Mouse (Mus musculus) lung, embryonic 14.5 days (tissue): Measurements from ENCODE around the gene Troap. TPM values are rescaled to one million over a fixed set of nuclear protein-coding genes. Genes with fewer than 3 reads are reported as not detected.

Source experiments
- ATAC-seq: fragments of 200-750 bp; cut with Nextera tagmentation; 2 replicates; pipeline ENCODE4 v1.8.0; 2017; ENCODE audit warnings: mild to moderate bottlenecking, moderate TSS enrichment, moderate library complexity; ENCODE audit not compliant: insufficient read depth
- DNase-seq: peaks from one replicate; pipeline ENCODE4 v3.0.0-alpha.2; 2015
- H3K27ac ChIP-seq: fragments of 300-500 bp; sonication (generic); 2 replicates; pipeline ENCODE4 v1.5.1; 2014; ENCODE audit warnings: low read depth, mild to moderate bottlenecking, moderate library complexity
- H3K27me3 ChIP-seq: fragments of 300-500 bp; sonication (generic); 2 replicates; pipeline ENCODE4 v1.6.1; 2014; ENCODE audit warnings: low read length, control low read depth; ENCODE audit not compliant: insufficient read depth
- H3K36me3 ChIP-seq: fragments of 300-500 bp; sonication (generic); 2 replicates; pipeline ENCODE4 v1.6.1; 2014; ENCODE audit warnings: control low read depth; ENCODE audit not compliant: insufficient read depth
- H3K4me1 ChIP-seq: fragments of 300-500 bp; sonication (generic); 2 replicates; pipeline ENCODE4 v1.6.1; 2014; ENCODE audit warnings: antibody characterized with exemption, control low read depth; ENCODE audit not compliant: insufficient read depth
- H3K4me2 ChIP-seq: fragments of 300-500 bp; sonication (generic); 2 replicates; pipeline ENCODE4 v1.6.1; 2014; ENCODE audit warnings: mild to moderate bottlenecking
- H3K4me3 ChIP-seq: fragments of 300-500 bp; sonication (generic); 2 replicates; pipeline ENCODE4 v1.5.1; 2014; ENCODE audit warnings: low read depth, low read length
- H3K9ac ChIP-seq: fragments of 300-500 bp; sonication (generic); 2 replicates; pipeline ENCODE4 v1.6.1; 2014
- H3K9me3 ChIP-seq: fragments of 300-500 bp; sonication (generic); 2 replicates; pipeline ENCODE4 v1.6.1; 2016; ENCODE audit warnings: low read depth, low read length, control low read depth
- CTCF ChIP-seq: IDR thresholded peaks from 2 replicates; pipeline ENCODE4 v1.5.1; 2016; ENCODE audit warnings: antibody characterized with exemption, low read depth
- WGBS: fragments of 180-500 bp; shearing (Covaris S2); extraction: QIAGEN DNeasy Blood & Tissue Kit; methylation state at CpG from one replicate; pipeline ENCODE4 v1.1.7; 2014; 5-methylcytosine and 5-hydroxymethylcytosine counted together
- polyA plus RNA-seq: library from polyadenylated mRNA; unstranded; fragments of >200 nt; fragmentation: Nextera tagmentation; extraction: Ambion mirVana; gene quantifications from 2 replicates; pipeline ENCODE4 v1.2.1, GENCODE M21; 2014

The Troap gene
- polyA plus RNA-seq, 1 experiment from 2014 or later: 35.1 TPM

DNA sequence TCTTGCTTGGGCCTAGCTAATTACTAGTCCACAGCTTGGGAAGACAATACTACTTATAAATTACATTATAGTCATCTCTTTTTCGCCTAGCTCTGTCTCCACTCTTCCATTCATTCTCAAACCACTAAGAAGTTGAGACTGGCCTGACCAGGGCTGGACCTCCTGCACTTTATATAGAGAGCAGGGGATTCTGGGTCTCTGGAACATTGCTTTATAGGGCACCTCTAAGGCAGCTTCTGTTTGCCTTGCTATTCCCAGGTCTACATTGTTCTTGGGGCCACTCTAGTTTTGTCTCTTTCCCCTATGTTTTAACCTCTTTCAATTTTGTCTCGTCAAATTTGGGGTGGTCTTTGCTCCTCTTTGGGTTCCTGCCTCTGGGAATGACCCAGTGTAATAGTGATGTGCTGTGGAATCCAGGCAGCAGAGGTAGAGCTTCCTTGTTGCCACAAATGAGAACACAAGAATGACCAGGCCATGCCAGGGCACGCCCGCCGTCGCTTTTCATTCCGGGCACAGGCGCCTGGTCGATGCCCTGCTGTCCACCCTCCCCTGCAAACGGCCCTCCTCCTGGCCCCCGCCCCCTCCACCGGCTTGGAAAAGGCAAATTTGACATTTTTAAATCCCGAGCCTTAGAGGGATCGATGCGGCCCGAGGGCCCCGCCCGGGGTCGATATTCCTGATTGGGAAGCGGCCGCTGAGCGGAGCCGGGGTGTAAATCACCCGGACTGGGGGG is 21.9 kb downstream of the Troap start:
- 3% methylated on average over 24 of the region's 24 CpGs for WGBS
- H3K27me3 ChIP-seq: peaks cover 83% of the 10 kb centered on the region
- peak overlapping the region; percentile 37 for H3K4me3 ChIP-seq
- no peaks in the 10 kb centered on the region for H3K9me3 ChIP-seq
- no peaks in the 10 kb centered on the region for H3K36me3 ChIP-seq
- no peak for TF ChIP-seq CTCF
- no peak for ATAC-seq
- no peak for DNase-seq
- H3K9ac ChIP-seq: peak overlapping the region; percentile 34
- no peak overlapping the region for H3K27ac ChIP-seq
- H3K4me2 ChIP-seq: peak overlapping the region; percentile 67
- H3K4me1 ChIP-seq: peaks cover 3% of the 10 kb centered on the region; the same call in 1 of the 2 replicates

DNA sequence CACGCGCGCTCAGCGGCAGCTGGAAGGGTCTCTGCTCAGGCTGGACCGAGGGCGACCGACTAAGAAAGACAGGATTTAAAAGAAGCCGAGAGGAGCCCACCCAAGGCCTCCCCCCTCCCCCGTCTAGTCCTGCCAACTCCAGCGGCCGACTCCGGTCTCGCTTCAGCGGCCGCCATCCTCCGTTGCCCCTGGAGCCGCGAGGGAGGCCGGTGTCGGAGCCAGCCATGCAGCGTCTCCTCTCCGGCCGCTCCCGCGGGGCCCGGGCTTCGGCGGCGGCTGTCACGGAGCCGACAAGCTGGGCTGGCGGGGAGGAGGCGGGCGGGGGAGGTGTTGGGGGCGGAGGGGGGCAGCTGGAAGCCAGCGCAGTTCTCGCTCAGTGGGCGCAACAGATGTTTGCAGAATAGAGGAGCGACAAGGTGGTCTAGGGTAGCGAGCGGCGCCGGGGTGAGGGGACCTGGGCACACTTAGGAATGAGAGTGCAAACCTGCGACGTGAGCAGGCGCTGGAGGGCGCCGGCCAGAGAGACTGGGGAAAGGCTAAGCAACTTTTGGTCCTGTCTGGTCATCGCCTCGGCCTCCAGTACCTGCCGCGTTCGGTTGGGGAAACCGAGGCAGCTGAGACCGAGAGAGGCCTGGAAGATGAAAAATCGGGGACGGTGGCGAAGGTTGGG is 22.6 kb downstream of the Troap start:
- no peak for ATAC-seq
- DNase-seq: peak; percentile 34

DNA sequence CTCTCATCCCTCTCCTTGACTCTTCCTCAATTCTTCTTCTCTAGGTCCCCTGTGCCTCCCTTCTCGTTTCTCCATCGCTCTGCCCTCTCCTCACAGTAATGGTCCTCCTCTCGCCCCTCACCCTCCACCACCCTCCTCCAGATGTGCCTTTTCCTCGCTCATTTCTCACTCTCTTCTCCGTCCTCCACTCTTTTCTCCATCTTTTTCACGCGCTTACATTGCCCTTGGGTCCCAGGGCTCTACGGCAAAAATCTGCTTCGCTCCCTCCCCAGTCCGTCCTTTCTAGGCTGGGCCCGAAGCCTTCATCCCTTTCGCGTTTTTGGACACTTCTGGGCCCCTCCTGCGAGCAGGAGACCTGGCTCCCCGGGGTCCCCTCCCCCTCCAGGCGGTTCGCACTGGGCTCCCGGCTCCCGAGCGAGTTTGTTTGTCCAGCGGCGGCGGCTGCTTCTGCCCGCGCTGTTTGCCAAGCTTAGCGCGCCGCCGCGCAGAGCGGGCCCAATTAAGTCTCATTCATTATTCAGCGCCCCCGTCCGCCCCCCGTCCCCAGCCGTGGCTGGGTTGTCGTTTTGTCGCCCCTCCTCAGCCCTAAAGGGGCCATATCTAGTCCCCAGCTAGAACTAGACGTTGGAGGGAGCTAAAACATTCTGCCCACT is 23.6 kb downstream of the Troap start:
- Histone ChIP-seq H3K27me3 (peaks cover 66% of the 10 kb centered on the region), H3K36me3 (no peaks in the 10 kb centered on the region), H3K4me2 (peak overlapping the region; percentile 67), H3K9me3 (no peaks in the 10 kb centered on the region), H3K4me1 (peaks cover 3% of the 10 kb centered on the region; the same call in 1 of the 2 replicates), H3K4me3 (peak overlapping the region; percentile 37), H3K9ac (peak overlapping the region; percentile 35; the same call in 1 of the 2 replicates), H3K27ac (no peak overlapping the region)
- DNase-seq (peak; percentile 53), ATAC-seq (no peak)
- TF ChIP-seq CTCF: no peak
- WGBS: under 1% methylated on average over 39 of the region's 39 CpGs

More for the DNA sequence above, 22.6 kb downstream of the Troap start:
- peaks cover 3% of the 10 kb centered on the region; the same call in 1 of the 2 replicates for H3K4me1 ChIP-seq
- peak overlapping the region; percentile 67 for H3K4me2 ChIP-seq
- H3K4me3 ChIP-seq: peak overlapping the region; percentile 37
- peak overlapping the region; percentile 34; the same call in 1 of the 2 replicates for H3K9ac ChIP-seq
- H3K36me3 ChIP-seq: no peaks in the 10 kb centered on the region
- WGBS: under 1% methylated on average over 58 of the region's 58 CpGs
- peaks cover 76% of the 10 kb centered on the region for H3K27me3 ChIP-seq
- no peak for TF ChIP-seq CTCF
- no peak overlapping the region for H3K27ac ChIP-seq
- H3K9me3 ChIP-seq: no peaks in the 10 kb centered on the region

DNA sequence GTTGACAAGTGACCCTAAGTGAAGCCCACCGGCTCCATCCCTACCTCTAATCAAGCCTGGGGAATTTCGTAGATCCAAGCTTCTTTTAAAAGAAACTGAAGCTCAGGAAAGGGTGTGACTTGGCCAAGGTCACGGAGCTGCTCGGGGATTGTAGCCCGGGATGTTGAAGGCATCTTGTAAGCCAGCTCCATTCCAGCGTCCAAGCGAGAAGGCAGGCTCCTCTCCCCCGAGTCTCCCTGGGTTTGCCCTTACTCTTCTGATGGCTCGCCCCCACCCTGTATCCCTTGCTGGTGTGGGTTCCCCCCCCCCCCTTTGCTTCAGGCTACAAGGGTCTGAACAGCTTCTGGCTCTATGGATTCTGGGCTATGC is 24.1 kb downstream of the Troap start:
- Histone ChIP-seq H3K4me2 (peak overlapping the region; percentile 67), H3K27me3 (peaks cover 61% of the 10 kb centered on the region), H3K4me3 (peak overlapping the region; percentile 37), H3K9ac (peak overlapping the region; percentile 35; the same call in 1 of the 2 replicates), H3K36me3 (no peaks in the 10 kb centered on the region), H3K4me1 (peaks cover 2% of the 10 kb centered on the region; the same call in 1 of the 2 replicates), H3K9me3 (no peaks in the 10 kb centered on the region), H3K27ac (no peak overlapping the region)
- ATAC-seq: no peak
- no peak for TF ChIP-seq CTCF
- peak; percentile 29 for DNase-seq
- WGBS: 1% methylated on average over 9 of the region's 9 CpGs

DNA sequence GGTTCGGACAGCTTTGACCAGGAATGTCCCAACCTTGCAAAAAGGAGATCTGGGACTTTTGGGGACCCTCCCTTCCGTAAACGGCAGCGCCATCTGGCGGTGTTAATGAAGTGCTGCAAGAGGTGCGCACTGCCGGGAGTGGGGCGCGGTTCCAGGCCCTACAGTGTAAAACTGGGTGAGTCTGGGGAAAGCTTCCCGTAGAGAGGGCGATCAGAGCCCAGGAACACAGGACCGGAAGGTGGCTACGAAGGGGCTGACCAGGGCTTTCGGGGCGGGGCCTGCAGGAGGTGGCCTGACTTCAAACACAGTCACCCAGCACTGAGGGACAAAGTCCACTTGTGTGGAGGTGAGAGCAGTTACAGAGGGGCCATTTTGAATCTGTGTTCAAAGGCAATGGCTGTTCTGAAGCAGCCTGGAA is 24.8 kb downstream of the Troap start:
- Histone ChIP-seq H3K9ac (no peak overlapping the region), H3K36me3 (no peaks in the 10 kb centered on the region), H3K4me1 (no peaks in the 10 kb centered on the region; the same call in 1 of the 2 replicates), H3K4me2 (peak overlapping the region; percentile 67), H3K9me3 (no peaks in the 10 kb centered on the region), H3K27ac (no peak overlapping the region), H3K4me3 (peak overlapping the region; percentile 37), H3K27me3 (peaks cover 55% of the 10 kb centered on the region)
- DNase-seq (peak; percentile 78), ATAC-seq (peak; percentile 43)
- under 1% methylated on average over 15 of the region's 15 CpGs for WGBS
- peak; percentile 92 for TF ChIP-seq CTCF

DNA sequence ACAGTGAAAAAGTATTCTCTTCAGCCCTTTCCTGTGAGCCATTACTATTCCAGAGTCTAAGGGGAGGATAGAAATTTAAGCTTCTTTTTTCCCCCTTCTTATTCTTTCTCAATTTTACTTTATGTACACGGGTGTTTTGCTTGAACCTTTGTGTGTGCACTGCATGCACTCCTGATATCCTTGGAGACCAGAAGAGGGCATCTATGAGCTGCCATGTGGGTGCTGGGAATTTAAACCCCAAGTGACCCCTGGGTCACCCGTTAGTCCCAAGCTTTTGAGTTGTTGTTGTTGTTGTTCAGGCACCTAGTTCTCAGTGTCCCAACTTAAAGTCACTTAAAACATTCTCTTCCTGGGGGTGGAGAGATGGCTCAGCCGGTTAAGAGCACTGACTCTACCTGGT is 25.6 kb downstream of the Troap start:
- WGBS: 54% methylated on average over 3 of the region's 3 CpGs
- Histone ChIP-seq H3K4me2 (no peak overlapping the region; the same call in 1 of the 2 replicates), H3K4me1 (no peaks in the 10 kb centered on the region; the same call in 1 of the 2 replicates), H3K27ac (no peak overlapping the region), H3K4me3 (no peak overlapping the region), H3K9me3 (no peaks in the 10 kb centered on the region), H3K27me3 (peaks cover 47% of the 10 kb centered on the region), H3K36me3 (no peaks in the 10 kb centered on the region), H3K9ac (no peak overlapping the region)
- DNase-seq (no peak), ATAC-seq (no peak)
- TF ChIP-seq CTCF: 0 out of 2 replicates have a peak, but pooled peaks have one; percentile 2
